Mouse (Mus musculus) embryonic fibroblast, embryonic 13.5 days (primary cell): ENCODE measurements around the gene Itpa.

Experiments used
- CTCF ChIP-seq: IDR thresholded peaks from 2 replicates; pipeline ENCODE4 v1.5.1; 2011; ENCODE audit warnings: mild to moderate bottlenecking, control low read depth, low read length, moderate library complexity, borderline replicate concordance; ENCODE audit not compliant: insufficient read depth
- POLR2A ChIP-seq: IDR thresholded peaks from 2 replicates; pipeline ENCODE4 v1.6.1; 2011; ENCODE audit warnings: low read depth, mild to moderate bottlenecking, control low read depth, low read length, moderate library complexity

GRCm38 (mm10) chr2:130656536-130656935 lies 10.9 kb upstream of the Itpa start:
- no peak for TF ChIP-seq CTCF
- no peak for TF ChIP-seq POLR2A
